Mouse (Mus musculus) urinary bladder, postnatal 4 days (tissue): ENCODE measurements around the gene Ulbp1.
"Not testable (repeated sequence)": the region's sequence is repeated elsewhere in the genome, so short reads cannot be mapped to it uniquely, and the experiment has no call there.

Experiments used
- DNase-seq, 2 experiments: peaks; one replicate each; pipeline ENCODE4 v3.0.0; 2021 to 2022; ENCODE audit warnings: low spot score in 2 of 2

The Ulbp1 gene

DNA sequence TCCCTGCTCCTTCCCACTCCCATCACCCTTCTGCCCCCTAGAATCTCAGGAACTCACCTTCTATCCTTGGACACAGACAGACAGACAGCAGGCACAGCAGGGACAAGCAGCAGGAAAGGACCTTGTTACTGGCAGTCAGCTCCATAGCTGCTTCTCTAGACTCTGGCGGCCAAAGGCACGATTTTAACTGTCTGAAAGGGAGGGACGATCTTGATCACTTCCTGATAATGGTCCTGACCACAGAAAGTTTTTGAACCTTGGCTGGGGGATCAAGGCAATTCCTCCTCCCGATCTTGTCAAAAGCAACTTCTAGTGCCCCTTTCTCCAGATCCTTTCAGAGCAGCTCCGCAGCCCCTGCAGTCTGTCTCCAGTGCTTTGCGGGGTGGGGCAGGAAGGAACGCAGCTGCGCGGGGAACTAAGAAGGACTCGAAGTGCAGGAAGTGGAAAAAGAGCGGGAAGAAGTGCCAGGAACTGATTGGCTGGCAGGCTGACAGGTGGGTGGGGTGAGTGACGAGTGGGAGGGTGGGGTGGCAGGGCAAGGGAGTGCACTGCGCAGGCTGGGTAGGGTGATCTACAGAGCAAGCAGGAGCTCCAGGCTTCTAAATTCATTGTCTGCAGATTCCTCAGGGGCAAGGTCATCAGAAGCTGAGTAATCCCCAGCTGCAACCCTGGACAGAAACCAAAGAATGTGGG is at the start of gene Ulbp1:
TSS of gene Ulbp1 (minus strand) at position 442 of the 693 bp plus-strand sequence.
- peak; percentile 72 to 78 for DNase-seq

DNA sequence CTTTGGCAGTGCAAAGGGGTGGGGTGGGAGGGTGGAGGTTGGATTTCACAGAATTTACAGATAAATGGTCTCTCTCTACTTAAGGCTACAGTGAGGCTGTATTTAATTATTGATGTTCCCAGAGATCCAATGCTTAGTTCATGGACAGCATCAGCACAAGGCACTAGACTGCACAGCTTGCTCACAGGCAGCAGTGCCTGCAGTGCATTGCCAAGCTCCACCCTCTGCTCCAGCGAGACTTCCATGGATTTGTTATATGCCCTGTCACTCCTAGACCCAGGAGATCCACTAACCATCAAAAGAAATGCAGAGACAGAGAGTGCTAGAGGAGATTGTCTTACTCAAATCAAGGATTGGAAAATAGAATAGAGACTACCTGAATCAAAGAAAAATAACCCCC is 24.7 kb upstream of the Ulbp1 start:
- DNase-seq, result not testable (repeated sequence)

DNA sequence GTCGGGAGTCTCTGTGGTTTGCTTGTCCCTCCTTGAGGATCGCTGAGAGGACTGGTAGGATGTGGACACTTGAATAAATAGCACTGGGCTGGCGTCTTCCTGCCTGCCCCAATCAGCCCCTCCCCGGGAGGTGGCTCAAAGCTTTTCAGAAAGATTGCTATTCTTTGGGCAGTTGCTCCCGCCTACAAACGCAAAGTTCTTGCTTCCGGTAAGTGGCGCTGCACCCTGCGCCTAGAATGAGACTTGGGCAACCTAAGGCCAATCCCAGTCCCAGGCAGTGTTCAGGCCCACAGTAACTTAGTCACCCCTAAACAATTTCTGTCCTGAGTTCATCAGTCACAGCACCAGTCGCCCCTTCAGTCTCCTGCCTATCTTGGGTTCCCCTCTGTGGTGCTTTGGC is 18.9 kb upstream of the Ulbp1 start:
- not testable (repeated sequence) for DNase-seq

DNA sequence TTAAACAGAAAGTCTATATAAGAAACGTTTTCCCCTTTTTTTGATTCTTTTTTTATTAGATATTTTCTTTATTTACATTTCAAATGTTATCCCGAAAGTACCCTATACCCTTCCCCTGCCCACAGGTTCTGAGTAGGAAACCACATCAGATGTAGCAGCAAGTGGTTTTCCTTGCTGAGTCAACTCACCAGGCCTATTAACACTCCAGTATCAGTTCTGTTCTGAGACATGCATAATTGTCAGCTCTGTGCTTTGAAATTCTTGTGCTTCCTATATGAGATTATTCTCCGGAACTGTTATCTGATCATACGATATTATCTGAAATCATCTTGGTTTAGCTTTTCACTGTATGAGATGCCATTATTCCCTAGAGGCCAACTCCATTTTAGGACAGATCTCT is 10.2 kb upstream of the Ulbp1 start:
- DNase-seq, result no peak

DNA sequence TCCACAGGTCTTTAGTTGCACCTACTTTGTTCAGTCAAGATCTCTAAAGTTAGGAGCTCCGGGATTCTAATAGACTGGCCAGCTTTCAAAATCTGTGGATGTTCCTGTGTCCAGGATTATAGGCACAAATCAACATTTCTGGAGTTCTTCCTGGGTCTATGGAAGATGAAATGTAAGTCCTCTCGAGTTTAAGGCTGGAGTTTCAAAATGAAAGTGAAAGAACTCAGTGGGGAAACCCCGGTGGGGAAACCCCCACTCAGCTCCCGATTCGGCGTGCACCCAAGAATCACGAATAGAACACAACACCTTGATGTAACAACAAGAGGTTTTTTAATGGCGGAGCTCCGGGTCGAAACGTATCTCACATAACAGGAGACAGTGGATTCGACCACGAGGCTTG is 787 bp upstream of the Ulbp1 start:
- not testable (repeated sequence) for DNase-seq

DNA sequence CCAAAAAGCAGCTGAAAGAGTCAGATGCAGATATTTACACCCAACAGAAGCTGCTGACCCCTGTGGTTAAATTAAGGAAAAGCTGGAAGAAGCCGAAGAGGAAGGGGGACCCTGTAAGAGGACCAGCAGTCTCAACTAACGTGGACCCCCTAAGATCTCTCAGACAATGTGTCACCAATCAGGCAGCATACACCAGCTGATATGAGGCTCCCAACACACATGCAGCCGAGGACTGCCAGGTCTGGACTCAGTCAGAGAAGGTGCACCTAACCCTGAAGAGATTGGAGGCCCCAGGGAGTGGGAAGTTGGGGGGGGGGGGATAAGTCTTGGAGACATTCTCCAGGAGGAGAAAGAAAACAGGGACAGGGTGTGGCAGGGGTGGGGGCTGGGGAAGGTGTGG is 1.8 kb downstream of the Ulbp1 start:
- DNase-seq, result no peak

DNA sequence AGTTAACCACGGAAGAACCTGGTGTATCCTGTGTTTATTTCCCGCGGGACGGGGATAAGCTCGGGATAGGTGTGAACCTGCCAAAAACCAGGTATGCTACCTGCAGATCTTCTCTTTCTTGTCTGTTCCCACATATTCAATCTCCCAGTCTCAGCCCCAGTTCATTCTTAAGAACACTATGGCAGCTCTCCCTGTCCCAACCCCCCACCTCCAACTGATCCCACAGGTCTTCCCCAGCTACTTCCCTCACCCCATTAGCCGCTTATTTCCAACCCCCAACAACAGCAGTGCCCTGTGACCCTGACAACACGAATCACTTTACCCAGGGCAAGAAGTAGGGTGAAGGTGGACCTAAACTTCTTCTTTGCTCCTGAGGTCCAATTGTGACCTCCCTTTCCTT is 3.0 kb downstream of the Ulbp1 start:
- no peak for DNase-seq

DNA sequence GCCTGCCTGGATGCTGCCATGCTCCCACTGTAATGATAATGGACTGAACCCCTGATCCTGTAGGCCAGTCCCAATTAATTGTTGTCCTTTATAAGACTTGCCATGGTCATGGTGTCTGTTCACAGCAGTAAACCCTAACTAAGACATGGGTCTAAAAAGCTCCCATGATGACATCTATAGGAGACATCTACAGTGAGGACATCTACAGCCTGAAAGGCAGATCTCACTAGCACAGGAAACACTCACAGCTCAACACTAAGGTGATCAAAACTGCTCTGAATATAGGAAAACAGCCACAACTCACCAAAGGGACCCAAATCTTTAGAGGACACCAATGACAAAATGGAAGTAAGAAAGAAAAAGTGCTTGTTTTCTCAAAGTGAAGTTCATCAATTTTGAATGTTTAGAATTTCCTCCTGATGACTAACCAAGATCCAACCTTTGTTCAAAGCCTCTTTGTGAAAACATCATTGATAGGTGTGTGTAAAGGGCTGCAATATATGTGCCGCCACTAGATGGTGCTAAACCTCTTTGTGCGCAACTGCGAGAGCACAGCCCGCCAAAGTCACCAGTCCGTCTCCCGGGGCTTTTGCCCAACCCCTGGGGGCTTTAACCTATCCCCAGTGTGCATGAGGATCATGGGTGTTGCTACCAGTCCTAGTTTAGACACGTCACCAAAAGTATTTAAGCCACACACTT is 3.6 kb downstream of the Ulbp1 start:
- peak; percentile 40 to 65 for DNase-seq

DNA sequence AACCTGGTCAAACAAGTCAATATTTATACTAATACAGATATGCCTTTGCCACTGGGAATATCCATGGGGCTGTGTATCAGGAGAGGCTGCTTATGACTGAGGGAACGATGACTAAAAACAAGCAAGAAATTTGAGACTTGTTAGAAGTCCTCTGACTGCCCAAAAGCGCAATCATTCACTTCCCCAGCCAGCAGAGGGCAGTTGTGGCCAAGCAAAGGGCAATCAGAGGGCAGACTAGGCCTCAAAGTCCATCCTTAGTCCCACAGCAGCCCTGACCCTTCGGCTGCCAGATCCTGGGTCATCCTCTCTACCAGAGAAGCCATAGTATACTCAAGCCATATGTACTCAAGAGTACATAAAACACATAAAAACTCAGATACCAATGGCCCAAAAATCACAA is 11.4 kb downstream of the Ulbp1 start:
- no peak for DNase-seq

DNA sequence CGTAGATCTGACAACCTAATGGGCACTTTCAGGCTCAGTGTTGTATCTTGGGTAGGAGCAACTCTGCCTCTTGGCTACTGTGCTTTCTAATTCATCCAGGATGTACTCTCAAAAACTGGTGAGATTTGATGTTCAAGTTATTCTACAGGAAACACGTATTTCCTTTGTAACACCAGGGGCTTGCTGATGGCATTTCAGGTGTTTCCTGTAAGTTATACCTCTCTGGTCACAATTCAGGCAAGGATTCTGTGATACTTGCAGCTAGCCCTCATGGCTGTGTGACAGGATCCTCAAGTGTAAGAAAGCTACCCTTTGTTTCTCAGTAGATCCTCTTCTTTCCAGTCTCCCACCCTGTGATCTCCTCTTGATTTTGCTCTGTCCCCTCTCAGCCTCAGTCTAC is 34.5 kb downstream of the Ulbp1 start:
- no peak for DNase-seq

DNA sequence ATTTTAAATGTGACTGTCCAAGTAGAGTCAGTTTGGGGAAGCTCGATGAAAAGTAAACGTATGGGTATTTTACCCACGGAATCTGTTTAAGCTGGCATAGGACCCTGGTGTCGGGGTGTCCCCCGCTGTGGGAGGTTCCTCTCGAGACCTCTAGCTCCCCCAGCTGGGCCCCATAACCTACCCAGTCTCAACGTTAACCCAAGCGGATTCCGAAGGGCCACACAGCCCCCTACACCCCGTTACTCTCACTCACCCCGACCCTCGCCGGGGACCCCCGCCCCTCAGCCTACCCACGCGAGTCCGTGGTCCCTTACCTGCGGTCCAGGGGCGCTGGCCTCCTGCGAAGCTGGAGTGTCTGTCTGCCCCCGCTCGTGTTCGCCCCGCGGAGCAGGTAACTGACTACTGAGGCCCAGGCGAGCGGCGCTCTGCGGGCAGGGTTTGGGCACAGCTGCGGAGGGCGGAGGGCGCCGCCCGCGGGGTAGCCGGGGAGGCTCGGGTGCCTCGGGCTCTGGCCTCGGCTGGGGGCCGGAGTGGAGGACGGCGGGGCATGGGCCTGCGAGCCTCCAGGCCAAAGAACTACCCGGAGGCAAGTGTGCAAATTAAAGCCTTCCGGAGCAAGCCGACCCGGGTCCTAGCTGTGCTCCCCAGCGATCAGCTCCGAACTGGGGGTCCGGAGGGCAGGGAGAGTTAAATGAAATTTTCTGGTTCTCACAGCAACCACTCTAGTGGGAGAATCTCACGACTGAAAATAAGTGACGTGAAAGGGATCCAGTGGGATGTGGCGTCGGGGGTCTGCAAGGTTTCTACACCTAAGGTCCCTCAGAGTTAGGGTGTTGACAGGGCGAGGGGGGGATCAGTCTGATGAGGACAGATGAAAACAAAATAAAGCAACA is 80.0 kb downstream of the Ulbp1 start:
- DNase-seq, result no peak

DNA sequence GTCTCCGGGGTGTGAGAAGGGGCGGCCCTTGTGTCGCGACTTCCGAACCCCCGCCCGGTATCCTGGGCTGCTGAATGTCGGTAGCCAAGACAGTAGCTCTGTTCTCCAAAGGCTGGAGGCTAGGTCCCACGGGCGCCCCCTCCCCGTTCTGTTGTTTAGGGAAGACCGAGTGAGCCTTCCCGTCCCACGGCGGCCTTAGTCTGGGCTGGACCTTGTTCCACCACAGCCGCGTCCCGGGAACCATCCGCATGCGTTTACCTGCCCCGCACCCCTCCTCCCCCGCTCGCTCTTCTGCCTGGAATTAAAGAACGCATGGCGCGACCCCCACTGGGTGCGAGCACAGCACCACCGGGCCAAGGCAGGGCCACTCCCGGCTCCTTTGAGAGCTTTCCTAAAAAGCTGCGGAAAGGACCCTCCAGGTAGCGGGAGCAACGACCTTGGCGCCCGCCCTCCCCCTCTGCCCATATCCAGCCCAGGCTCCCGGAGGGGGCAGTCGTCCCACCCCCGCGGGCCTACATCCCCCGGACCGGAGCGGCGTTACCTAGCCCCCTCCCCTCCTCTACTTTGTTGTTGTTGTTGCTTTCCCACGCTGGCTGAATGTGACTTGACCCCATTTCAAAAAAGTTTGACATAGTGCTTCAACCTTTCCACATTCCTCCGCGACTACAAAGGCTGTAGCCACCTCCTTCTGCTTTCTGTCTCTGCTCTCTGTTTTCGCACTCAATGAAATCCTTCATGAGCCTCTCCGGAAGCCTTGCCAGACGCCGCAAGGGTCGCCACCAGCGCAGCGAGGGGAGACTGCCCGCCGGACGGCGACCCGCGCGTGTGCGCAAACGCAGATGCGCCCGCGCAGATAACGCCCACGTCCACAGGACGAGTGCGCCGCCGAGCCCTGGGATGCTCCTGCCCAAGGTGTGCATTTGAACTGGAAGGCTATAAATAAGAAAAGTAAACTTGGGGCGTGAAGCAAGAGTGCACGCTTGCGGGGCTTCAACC is 81.2 kb downstream of the Ulbp1 start:
- DNase-seq, result no peak

DNA sequence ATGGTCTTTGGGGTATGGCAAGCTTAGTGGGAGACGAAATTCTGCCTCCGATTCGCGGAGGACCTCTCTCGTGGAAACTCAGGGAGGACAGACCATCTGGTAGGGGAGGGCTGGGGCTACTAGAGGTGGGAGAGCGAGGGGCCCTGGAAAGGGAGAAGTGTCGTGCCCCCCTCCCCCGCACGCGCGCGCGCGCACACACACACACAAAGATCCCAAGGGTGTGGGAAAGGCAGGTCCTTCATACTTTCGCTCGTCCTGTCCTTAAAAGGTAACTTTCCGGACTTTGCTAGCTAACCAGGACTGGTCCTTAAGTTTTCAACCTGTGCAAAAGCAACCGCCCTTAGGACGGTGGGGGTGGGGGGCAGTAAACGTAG is 81.9 kb downstream of the Ulbp1 start:
- DNase-seq, result no peak

DNA sequence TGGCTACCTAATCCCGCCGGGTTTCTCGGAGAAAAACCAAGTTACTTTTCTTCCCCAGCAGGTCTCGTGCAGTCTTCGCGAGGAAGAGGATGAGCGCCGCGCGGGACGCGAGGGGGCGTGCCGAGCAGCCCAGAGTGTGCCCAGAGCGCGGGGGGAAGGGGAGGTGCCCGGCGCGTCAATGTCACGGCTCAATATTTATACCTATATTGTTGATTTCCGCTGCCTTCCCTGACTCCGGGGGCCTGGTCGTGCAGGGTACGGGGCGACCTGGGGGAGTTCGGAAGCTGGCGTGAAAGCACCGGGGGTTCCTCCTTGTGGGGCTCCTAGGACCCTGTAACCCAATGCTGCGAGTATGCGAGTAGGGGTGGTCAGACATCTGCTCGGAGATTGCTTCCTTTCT is 82.3 kb downstream of the Ulbp1 start:
- DNase-seq, result peak in 1 of 2 experiments; percentile 23
